Mouse (Mus musculus): Measurements from ENCODE around the gene Elp5. TPM values are rescaled to one million over a fixed set of nuclear protein-coding genes. Genes with fewer than 3 reads are reported as not detected.

The Elp5 gene
- polyA plus RNA-seq, 1 experiment, result 11.0 TPM

- H3K4me3 ChIP-seq (replicated peaks), result peak overlapping the region; percentile 93
- no peaks in the 10 kb centered on the region for H3K9me3 ChIP-seq
- H3K36me3 ChIP-seq (replicated peaks; ENCODE audit: low read length), result peaks cover 36% of the 10 kb centered on the region
- H3K27me3 ChIP-seq (replicated peaks), result no peaks in the 10 kb centered on the region
- TF ChIP-seq FLI1 (IDR thresholded peaks at IDR 0.05; ENCODE audit: low read length) (no peak), GATA1 (IDR thresholded peaks at IDR 0.05; ENCODE audit: borderline replicate concordance, low read length) (no peak)
- peaks cover 73% of the 10 kb centered on the region for H3K4me1 ChIP-seq
These were observed 33.4 kb upstream of the Elp5 start for GRCm38 (mm10) chr11:70015677-70016076.

GRCm38 (mm10) chr11:70014880-70015558, 32.7 kb upstream of the Elp5 start, which contains the start of gene Acadvl:
Gene Acadvl, minus strand, starts transcription at chr11:70015411.
- Histone ChIP-seq H3K9me3 (no peaks in the 10 kb centered on the region), H3K4me1 (peaks cover 66% of the 10 kb centered on the region), H3K36me3 (replicated peaks; ENCODE audit: low read length) (peaks cover 42% of the 10 kb centered on the region), H3K27me3 (replicated peaks) (no peaks in the 10 kb centered on the region), H3K4me3 (replicated peaks) (peak within 1 kb of the TSS; percentile 93)
- TF ChIP-seq FLI1 (IDR thresholded peaks at IDR 0.05; ENCODE audit: low read length) (no peak), GATA1 (IDR thresholded peaks at IDR 0.05; ENCODE audit: borderline replicate concordance, low read length) (no peak)

GRCm38 (mm10) chr11:70014051-70014450, 31.7 kb upstream of the Elp5 start:
- TF ChIP-seq GATA1 (IDR thresholded peaks at IDR 0.05; ENCODE audit: borderline replicate concordance, low read length), result no peak
- TF ChIP-seq FLI1 (IDR thresholded peaks at IDR 0.05; ENCODE audit: low read length), result no peak
- peaks cover 52% of the 10 kb centered on the region for H3K36me3 ChIP-seq (replicated peaks; ENCODE audit: low read length)
- no peak overlapping the region for H3K4me3 ChIP-seq (replicated peaks)
- no peaks in the 10 kb centered on the region for H3K9me3 ChIP-seq
- no peaks in the 10 kb centered on the region for H3K27me3 ChIP-seq (replicated peaks)
- peaks cover 56% of the 10 kb centered on the region for H3K4me1 ChIP-seq

- no peak overlapping the region for H3K4me3 ChIP-seq (replicated peaks)
- H3K36me3 ChIP-seq (replicated peaks; ENCODE audit: low read length), result peaks cover 59% of the 10 kb centered on the region
These were observed 31.1 kb upstream of the Elp5 start for GRCm38 (mm10) chr11:70013408-70013807.

GRCm38 (mm10) chr11:70012931-70013330, 30.6 kb upstream of the Elp5 start:
- Histone ChIP-seq H3K27me3 (replicated peaks) (no peaks in the 10 kb centered on the region), H3K4me1 (peaks cover 45% of the 10 kb centered on the region), H3K36me3 (replicated peaks; ENCODE audit: low read length) (peaks cover 63% of the 10 kb centered on the region), H3K4me3 (replicated peaks) (no peak overlapping the region), H3K9me3 (no peaks in the 10 kb centered on the region)
- TF ChIP-seq GATA1 (IDR thresholded peaks at IDR 0.05; ENCODE audit: borderline replicate concordance, low read length) (no peak), FLI1 (IDR thresholded peaks at IDR 0.05; ENCODE audit: low read length) (no peak)

More at GRCm38 (mm10) chr11:70013408-70013807, 31.1 kb upstream of the Elp5 start:
- H3K9me3 ChIP-seq, result no peaks in the 10 kb centered on the region
- peaks cover 50% of the 10 kb centered on the region for H3K4me1 ChIP-seq
- TF ChIP-seq FLI1 (IDR thresholded peaks at IDR 0.05; ENCODE audit: low read length), result no peak
- TF ChIP-seq GATA1 (IDR thresholded peaks at IDR 0.05; ENCODE audit: borderline replicate concordance, low read length), result no peak
- no peaks in the 10 kb centered on the region for H3K27me3 ChIP-seq (replicated peaks)

- Histone ChIP-seq H3K36me3 (replicated peaks; ENCODE audit: low read length) (peaks cover 83% of the 10 kb centered on the region), H3K27me3 (replicated peaks) (no peaks in the 10 kb centered on the region)
These were observed 28.6 kb upstream of the Elp5 start for GRCm38 (mm10) chr11:70010961-70011360.

GRCm38 (mm10) chr11:70010548-70010947, 28.2 kb upstream of the Elp5 start:
- Histone ChIP-seq H3K4me3 (replicated peaks) (no peak overlapping the region), H3K27me3 (replicated peaks) (no peaks in the 10 kb centered on the region), H3K4me1 (peaks cover 34% of the 10 kb centered on the region), H3K36me3 (replicated peaks; ENCODE audit: low read length) (peaks cover 87% of the 10 kb centered on the region), H3K9me3 (no peaks in the 10 kb centered on the region)
- TF ChIP-seq FLI1 (IDR thresholded peaks at IDR 0.05; ENCODE audit: low read length) (no peak), GATA1 (IDR thresholded peaks at IDR 0.05; ENCODE audit: borderline replicate concordance, low read length) (no peak)

More at GRCm38 (mm10) chr11:70010961-70011360, 28.6 kb upstream of the Elp5 start:
- Histone ChIP-seq H3K4me1 (peaks cover 34% of the 10 kb centered on the region), H3K4me3 (replicated peaks) (no peak overlapping the region), H3K9me3 (no peaks in the 10 kb centered on the region)
- no peak for TF ChIP-seq FLI1 (IDR thresholded peaks at IDR 0.05; ENCODE audit: low read length)
- no peak for TF ChIP-seq GATA1 (IDR thresholded peaks at IDR 0.05; ENCODE audit: borderline replicate concordance, low read length)

- TF ChIP-seq GATA1 (IDR thresholded peaks at IDR 0.05; ENCODE audit: borderline replicate concordance, low read length), result no peak
- no peak for TF ChIP-seq FLI1 (IDR thresholded peaks at IDR 0.05; ENCODE audit: low read length)
- Histone ChIP-seq H3K4me3 (replicated peaks) (no peak overlapping the region), H3K27me3 (replicated peaks) (no peaks in the 10 kb centered on the region), H3K36me3 (replicated peaks; ENCODE audit: low read length) (peaks cover 92% of the 10 kb centered on the region), H3K9me3 (no peaks in the 10 kb centered on the region), H3K4me1 (peaks cover 32% of the 10 kb centered on the region)
These were observed 27.7 kb upstream of the Elp5 start for GRCm38 (mm10) chr11:70010033-70010432.

GRCm38 (mm10) chr11:70005521-70005920, 23.2 kb upstream of the Elp5 start:
- no peaks in the 10 kb centered on the region for H3K27me3 ChIP-seq (replicated peaks)
- peaks cover 68% of the 10 kb centered on the region for H3K36me3 ChIP-seq (replicated peaks; ENCODE audit: low read length)
- no peak for TF ChIP-seq FLI1 (IDR thresholded peaks at IDR 0.05; ENCODE audit: low read length)
- no peak for TF ChIP-seq GATA1 (IDR thresholded peaks at IDR 0.05; ENCODE audit: borderline replicate concordance, low read length)
- peaks cover 47% of the 10 kb centered on the region for H3K4me1 ChIP-seq
- no peaks in the 10 kb centered on the region for H3K9me3 ChIP-seq
- no peak overlapping the region for H3K4me3 ChIP-seq (replicated peaks)

- TF ChIP-seq FLI1 (IDR thresholded peaks at IDR 0.05; ENCODE audit: low read length) (no peak), GATA1 (IDR thresholded peaks at IDR 0.05; ENCODE audit: borderline replicate concordance, low read length) (no peak)
- Histone ChIP-seq H3K36me3 (replicated peaks; ENCODE audit: low read length) (peaks cover 65% of the 10 kb centered on the region), H3K4me1 (peaks cover 76% of the 10 kb centered on the region), H3K4me3 (replicated peaks) (peak overlapping the region; percentile 55), H3K27me3 (replicated peaks) (no peaks in the 10 kb centered on the region), H3K9me3 (no peaks in the 10 kb centered on the region)
These were observed 20.2 kb upstream of the Elp5 start for GRCm38 (mm10) chr11:70002471-70002870.
